Mouse (Mus musculus) kidney, adult 2 months (tissue): ENCODE measurements around the gene Slc16a6.

Experiments used
- CTCF ChIP-seq: fragments of 200-500 bp; conservative IDR thresholded peaks from 2 replicates; pipeline ENCODE4 v1.5.1; 2011; ENCODE audit warnings: low read depth, mild to moderate bottlenecking, control low read depth, low read length, moderate library complexity, mixed read lengths; ENCODE audit not compliant: insufficient read depth, insufficient read length
- POLR2A ChIP-seq: fragments of 200-500 bp; IDR thresholded peaks from one replicate; pipeline ENCODE4 v1.6.1; 2011; ENCODE audit warnings: low read depth, low read length, control low read depth

GRCm38 (mm10) chr11:109475717-109476116 lies 2.3 kb upstream of the Slc16a6 start:
- TF ChIP-seq POLR2A = no peak
- TF ChIP-seq CTCF = no peak
